Mouse (Mus musculus) cerebellum, postnatal 14 days (tissue): ENCODE data around the gene Card19.
A peak's percentile ranks its signal among the peaks of the same experiment; 100 is the strongest.

ENCODE experiments used
- DNase-seq, 2 experiments: peaks; one replicate each; pipeline ENCODE4 v3.0.0; 2021; ENCODE audit warnings: mixed read lengths in 2 of 2

Card19 gene

GRCm38 (mm10) chr13:49225159-49225558 is 9.3 kb upstream of the Card19 start:
- DNase-seq: no peak

GRCm38 (mm10) chr13:49224729-49225128 is 8.9 kb upstream of the Card19 start:
- DNase-seq: no peak

GRCm38 (mm10) chr13:49224314-49224713 is 8.5 kb upstream of the Card19 start:
- DNase-seq: peak; percentile 44 to 55

GRCm38 (mm10) chr13:49220912-49221311 is 5.1 kb upstream of the Card19 start:
- no peak for DNase-seq

- DNase-seq: no peak
Measured at GRCm38 (mm10) chr13:49219367-49219766, 3.5 kb upstream of the Card19 start.

- no peak for DNase-seq
Measured at GRCm38 (mm10) chr13:49218651-49219050, 2.8 kb upstream of the Card19 start.

- peak in 1 of 2 experiments; percentile 10 for DNase-seq
Measured at GRCm38 (mm10) chr13:49216808-49217561, 1.1 kb upstream of the Card19 start.

DNA sequence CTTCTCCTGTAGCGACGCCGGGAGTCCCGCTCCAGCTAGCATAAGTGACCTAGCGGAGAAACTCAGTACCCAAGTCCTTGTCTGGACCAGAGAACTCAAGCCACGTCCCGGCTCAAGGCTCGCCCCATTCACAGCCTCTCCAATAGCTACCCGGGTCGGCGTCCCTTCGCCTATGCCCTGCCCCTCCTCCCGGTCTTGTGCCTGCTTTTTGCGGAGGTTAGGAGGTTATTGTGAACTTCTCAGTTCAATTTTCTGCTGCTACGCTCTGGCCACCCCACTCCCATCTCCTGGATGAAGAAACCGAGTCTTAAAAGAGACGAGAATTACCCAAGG is 349 bp upstream of the Card19 start:
- no peak for DNase-seq

DNA sequence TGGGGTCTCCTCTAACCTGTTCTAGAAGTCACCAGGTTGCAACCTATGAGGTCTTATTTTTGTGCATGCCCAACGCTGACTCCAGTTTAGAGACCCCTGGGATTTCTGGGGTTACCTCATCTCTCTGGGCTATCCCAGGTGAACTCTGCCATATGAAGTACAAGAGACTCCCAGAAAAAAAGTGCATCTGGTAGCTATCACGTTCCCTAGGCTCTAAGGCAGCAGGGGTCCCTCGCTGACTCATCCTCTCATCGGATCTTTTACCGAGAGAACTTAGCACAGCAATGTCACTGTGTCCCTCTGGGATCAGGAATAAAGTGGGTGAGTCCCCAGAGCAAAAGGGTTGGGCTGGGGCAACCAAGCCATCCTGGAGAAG is 721 bp downstream of the Card19 start:
- no peak for DNase-seq

GRCm38 (mm10) chr13:49214454-49214853 is 1.4 kb downstream of the Card19 start:
- DNase-seq: peak; percentile 40 to 51

DNA sequence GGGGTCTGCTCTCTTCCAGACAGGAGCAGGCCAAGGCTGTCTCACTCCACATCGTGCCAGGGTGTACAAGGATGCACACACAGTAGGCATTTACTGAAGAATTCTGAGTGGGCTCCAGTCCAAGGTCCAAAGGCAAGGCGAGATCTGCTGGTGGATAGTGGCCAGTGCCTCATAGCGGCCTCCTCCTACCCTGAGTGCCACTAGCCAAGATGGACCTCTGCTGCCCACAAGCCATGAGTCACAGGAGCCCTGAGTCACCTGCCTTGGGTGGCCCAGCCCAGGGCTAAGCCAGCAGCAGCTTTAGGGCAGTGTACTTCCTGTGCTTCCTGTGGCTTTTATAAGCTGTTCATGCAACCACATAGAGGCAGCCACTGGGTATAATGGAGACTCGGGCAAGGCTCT is 2.3 kb downstream of the Card19 start:
- DNase-seq: peak; percentile 72 to 75

DNA sequence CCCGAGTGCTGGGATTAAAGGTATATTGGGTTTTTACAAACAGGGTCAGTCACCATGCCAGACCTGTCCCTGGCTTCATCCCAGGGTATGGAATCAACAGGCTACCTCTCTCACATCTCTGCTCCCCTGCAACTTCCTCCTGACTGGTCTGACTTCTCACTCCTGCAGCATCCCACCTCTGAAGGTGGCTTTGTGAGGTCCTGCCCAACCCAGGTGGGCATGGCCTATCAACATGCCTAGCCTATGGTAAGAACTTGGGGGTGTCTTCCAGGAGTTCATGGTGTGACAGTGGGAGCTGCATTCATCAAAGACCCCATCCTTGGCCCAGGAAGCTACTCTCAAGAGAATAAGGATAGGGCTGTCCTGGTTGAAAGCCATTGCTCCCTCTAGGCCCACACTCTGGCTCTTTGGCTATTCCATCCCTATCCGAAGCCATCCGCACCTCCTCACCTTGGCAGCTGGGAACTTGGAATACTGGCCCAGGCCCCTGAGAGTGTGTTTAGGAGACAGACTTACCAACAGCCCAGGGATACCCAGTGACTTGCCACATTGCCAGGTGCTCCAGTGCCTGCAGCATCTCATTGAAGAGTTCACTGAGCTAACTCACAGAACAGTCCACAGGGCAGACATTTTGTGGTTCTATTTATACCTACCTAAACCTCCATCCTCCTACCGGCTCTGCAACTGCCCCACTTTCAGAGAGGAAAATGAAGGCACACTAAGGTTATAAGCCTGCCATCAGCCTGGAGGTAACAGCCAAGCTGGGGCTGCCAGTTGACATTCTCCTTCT is 2.9 kb downstream of the Card19 start:
- peak in 1 of 2 experiments; percentile 31 for DNase-seq

DNA sequence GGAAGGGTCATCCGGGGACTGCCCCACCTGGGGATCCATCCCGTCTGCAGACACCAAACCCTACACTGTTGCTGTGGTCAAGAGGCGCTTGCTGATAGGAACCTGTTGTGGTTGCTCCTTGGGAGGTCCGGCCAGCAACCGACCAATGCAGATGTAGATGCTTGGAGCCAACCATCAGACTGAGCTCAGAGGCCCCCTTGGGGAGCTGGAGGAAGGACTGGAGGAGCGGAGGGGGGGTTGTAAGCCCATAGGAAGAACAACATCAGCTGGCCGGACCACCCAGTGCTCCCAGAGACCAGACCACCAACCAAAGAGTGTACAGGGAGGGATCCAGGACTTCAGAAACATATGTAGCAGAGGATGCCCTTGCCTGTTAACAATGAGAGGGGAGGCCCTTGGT is 6.5 kb downstream of the Card19 start:
- DNase-seq: no peak

DNA sequence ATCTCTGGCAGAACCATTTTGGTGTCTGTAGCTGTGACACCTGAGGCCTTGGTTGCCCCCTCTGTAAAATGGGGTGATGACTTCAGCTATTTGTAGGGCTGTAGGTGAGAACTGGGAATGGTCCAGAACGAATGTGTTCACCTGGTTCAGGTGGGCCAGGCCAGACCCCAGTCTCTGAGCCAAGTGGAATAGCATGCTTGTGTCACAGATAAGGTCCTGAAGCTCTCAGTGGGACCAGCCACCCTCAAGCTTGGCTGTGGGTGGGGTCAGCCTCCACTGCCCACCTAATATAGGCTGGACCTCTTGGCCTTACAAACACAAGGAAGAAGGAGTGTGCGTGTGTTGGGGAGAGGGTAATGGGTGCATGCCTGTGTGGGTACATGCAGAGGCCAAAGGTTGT is 9.5 kb downstream of the Card19 start:
- no peak for DNase-seq

DNA sequence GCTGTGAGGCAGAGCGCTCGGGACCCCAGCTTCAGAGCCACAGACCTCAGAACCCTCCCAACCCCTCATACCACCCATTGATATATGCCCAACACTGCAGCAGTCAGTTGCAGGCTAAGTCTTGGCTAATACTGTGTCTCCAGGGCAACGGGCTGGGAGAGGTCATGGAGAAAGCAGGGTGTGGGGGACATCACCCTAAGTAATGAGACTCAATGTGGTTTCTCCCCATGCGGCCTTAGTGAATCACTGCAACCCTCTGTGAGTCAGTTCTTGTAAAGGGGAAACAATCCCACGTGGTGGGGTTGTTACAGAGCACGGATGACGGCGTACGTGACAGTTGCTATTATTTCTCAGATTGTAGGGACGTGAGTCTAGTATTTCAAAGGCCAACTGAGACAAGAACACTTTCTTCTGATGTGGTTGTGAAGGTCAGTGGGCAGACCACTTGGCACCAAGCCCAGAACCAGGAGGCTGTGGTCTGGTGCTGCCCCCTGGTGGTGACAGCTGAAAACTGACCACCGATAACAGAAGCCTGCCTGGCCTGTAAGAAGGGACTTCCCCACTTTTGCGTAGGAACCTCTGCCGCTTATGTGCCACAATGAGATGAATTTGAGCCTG is 10.3 kb downstream of the Card19 start:
- DNase-seq: peak; percentile 89 to 95

GRCm38 (mm10) chr13:49202556-49202955 is 13.3 kb downstream of the Card19 start:
- no peak for DNase-seq

DNA sequence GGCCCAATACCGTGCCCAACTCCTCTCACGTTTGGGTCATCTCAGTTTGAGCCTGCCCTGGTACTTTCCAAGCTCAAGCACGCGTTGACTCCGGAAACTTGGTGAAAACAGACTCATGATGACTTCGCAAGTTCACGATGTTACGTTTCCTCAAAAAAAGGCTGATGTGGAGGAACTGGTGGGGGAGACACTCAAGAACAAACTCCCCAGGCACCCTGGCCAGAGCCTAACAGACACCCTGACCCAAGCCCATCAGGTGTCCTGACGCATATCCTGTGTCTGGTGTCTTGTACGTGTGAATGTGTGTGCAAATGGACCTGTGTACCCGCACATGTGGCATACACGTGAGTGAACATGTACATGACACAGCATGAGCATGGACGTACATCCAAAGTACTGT is 15.1 kb downstream of the Card19 start:
- DNase-seq: no peak

- no peak for DNase-seq
Measured at GRCm38 (mm10) chr13:49199891-49200290, 15.9 kb downstream of the Card19 start.

DNA sequence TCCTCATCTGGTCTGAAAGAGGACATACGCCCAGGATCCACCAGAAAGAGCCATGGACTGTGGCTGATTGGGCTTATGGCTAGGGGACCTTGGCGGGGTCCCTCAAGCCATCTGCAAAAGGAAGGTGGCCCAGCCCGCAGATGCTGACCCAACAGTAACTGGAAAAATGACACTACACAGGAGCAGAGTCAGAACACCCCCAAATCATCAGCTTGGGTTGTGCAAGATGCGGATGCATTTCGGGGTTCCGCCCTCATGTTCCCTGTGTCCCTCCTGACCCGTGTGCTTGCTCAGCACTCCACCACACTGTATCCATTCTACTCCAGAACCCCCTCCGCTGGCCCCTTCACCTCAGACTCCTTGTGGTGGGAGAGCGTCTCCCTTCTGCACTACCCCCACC is 17.1 kb downstream of the Card19 start:
- DNase-seq: no peak

DNA sequence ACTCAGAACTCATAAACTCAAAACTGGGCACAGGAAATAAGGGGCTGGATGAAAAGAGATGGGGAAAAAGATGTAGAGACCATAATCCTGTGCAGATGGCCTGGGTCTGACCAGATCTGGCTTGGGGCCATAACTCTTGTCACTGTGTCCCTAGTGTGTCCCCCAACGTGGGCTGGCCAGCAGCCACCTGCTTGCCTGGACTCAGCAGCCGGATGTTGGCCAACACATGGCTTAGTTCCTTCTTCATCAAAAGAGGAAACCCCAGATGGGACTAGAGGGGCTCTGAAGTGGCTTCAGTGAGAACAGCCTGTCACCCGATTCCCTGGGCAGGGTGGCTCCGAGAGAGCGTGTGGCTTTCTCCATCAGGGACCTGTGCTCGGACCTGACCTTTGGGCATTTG is 19.1 kb downstream of the Card19 start:
- peak; percentile 63 to 69 for DNase-seq

DNA sequence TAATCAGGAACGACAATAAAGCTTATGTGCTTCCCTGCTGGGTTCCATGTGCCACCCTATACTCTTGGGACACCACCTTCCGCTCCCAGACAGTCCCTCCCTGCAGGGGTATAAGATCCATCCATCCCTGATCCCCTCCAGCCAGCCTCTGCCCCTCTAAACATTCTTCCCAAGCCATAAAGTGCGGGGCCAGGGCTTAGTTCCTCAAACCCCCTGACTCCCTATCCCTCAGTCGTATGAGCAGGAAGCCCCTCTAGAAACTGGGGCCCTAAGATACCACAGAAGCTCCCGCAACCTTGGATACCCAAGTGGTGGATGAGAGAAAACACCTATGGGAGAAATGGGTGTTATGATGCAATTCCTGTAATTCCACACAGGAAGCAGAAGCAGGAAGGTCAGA is 19.6 kb downstream of the Card19 start:
- DNase-seq: no peak

DNA sequence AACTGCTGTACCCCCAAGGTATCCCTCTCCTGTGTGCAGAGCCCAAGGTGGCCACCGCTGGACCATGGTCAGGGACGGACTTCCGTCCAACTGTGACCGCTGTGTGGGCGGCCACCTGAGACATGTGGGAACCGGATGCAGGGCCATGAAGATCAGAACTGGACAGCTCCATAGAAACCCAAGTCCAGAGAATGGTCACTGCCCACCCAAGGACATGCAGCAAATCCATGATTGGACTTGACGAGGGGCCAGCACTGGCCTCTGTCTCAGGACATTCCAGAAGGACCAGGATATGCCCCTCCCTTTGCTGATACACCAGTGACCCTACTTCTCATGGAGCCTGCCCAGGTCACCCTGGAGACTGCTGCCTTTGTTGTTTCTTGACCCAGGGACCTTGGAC is 20.2 kb downstream of the Card19 start:
- no peak for DNase-seq

DNA sequence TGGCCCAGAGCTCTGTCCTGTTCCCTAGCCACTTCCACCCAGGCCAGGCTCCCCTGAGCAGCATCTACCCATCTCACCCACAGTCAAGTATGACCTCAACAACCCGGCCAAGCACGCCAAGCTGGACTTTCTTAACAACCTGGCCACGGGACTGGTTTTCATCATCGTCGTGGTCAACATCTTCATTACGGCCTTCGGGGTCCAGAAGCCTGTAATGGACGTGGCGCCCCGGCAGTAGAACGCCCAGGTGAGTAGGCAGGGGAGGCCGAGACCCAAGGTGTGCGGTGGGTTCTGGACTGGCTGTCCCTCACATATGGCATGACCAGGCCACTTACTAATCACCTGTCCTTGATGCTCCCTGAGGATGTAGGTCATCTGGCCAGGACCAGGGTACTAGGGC is 21.0 kb downstream of the Card19 start:
- no peak for DNase-seq

DNA sequence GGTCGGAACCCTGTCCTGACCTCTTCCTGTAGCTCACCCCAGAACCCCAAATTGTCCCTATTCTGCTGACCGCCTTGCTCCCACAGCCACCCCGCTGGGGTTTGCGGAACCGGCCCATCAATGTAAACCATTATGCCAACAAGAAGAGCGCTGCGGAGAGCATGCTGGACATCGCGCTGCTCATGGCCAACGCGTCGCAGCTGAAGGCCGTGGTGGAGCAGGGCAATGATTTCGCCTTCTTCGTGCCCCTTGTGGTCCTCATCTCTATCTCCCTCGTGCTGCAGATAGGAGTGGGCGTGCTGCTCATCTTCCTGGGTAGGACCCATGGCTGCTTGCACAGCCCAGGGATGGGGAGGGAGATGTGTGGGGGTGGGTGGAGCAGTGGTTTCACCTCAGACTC is 22.2 kb downstream of the Card19 start:
- DNase-seq: no peak
